Mouse (Mus musculus): Measurements from ENCODE around the gene Asb7. TPM values are rescaled to one million over a fixed set of nuclear protein-coding genes. Genes with fewer than 3 reads are reported as not detected.

The Asb7 gene
- polyA plus RNA-seq, 1 experiment from 2014 or later, result 13.7 TPM

DNA sequence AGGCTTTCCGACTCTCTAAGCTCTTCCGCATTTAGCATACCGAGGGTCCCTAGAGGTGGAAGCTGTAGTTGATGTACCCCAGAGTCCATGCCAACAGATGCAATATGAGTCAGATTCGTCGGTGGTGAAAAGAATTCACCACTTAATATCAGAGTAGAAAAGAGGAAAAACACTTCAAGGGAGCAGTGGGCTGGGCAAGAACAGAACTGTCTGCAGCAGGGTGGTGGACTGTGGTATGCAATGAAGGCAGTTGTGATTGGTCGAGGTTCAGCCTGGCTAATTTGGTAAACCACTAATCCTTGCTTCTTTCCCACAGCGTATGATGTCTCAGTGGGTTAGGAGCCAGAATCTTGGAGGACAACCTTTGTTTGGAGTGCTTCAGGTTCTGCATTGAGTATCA lies 13.3 kb upstream of the Asb7 start:
- H3K27me3 ChIP-seq, result no peaks in the 10 kb centered on the region
- H3K4me2 ChIP-seq, result no peak overlapping the region
- 0 out of 2 replicates have a peak, but pooled peaks cover 8% of the 10 kb centered on the region for H3K4me1 ChIP-seq
- WGBS, result 76% methylated on average over 7 of the region's 7 CpGs
- peaks cover 74% of the 10 kb centered on the region for H3K36me3 ChIP-seq
- no peak overlapping the region for H3K9ac ChIP-seq
- H3K9me3 ChIP-seq, result no peaks in the 10 kb centered on the region
- peak overlapping the region; percentile 18; the same call in 1 of the 2 replicates for H3K27ac ChIP-seq
- ATAC-seq (ENCODE audit: insufficient number of reproducible peaks, insufficient read depth, low FRiP score, low TSS enrichment, low read depth), result no peak
- no peak overlapping the region for H3K4me3 ChIP-seq

- no peak overlapping the region for H3K27ac ChIP-seq
- H3K9me3 ChIP-seq, result no peaks in the 10 kb centered on the region
- peaks cover 8% of the 10 kb centered on the region for H3K4me1 ChIP-seq
- WGBS, result 79% methylated on average over 7 of the region's 7 CpGs
- H3K4me2 ChIP-seq, result no peak overlapping the region
- H3K27me3 ChIP-seq, result no peaks in the 10 kb centered on the region
- H3K36me3 ChIP-seq, result peaks cover 24% of the 10 kb centered on the region
- no peak for ATAC-seq (ENCODE audit: insufficient number of reproducible peaks, insufficient read depth, low FRiP score, low TSS enrichment, low read depth)
- H3K9ac ChIP-seq, result no peak overlapping the region
- H3K4me3 ChIP-seq, result no peak overlapping the region
Observed at GRCm38 (mm10) chr7:66694467-66694866, 5.1 kb upstream of the Asb7 start.

GRCm38 (mm10) chr7:66689620-66690360 lies 394 bp upstream of the Asb7 start, which contains the start of gene Lins1:
TSS of gene Lins1 (plus strand) at chr7:66689889.
- H3K36me3 ChIP-seq, result peaks cover 3% of the 10 kb centered on the region; the same call in 1 of the 2 replicates
- peak within 1 kb of the TSS; percentile 80 for H3K4me3 ChIP-seq
- no peaks in the 10 kb centered on the region for H3K9me3 ChIP-seq
- peak within 1 kb of the TSS; percentile 80 for H3K4me2 ChIP-seq
- peak within 1 kb of the TSS; percentile 85 for H3K9ac ChIP-seq
- H3K27ac ChIP-seq, result peak within 1 kb of the TSS; percentile 91
- peaks cover 16% of the 10 kb centered on the region for H3K4me1 ChIP-seq
- no peaks in the 10 kb centered on the region for H3K27me3 ChIP-seq
- WGBS, result under 1% methylated on average over 52 of the region's 52 CpGs
- peak; percentile 99 for ATAC-seq (ENCODE audit: insufficient number of reproducible peaks, insufficient read depth, low FRiP score, low TSS enrichment, low read depth)

DNA sequence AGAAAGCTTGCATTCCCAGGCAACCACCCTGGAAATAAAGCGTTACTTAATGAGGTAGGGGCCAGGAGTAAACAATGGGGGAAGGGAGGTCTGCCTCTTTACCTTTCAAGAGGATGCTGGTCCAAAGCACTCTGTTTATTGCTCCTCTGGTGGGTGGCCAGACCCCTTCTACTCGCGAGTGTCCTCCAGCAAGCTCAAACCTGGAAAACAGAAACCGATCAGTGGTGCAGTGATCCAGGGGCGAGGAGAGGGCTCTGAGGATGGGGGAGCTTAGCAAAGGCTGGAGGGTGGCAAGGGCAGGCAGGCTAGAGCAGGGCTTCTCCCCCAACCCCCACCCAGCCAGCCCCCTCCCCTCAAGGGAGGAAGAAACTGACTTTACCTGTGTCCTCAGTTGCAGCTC lies 675 bp downstream of the Asb7 start:
- H3K36me3 ChIP-seq, result no peaks in the 10 kb centered on the region
- WGBS, result 0% methylated on average over 5 of the region's 5 CpGs
- H3K9ac ChIP-seq, result peak overlapping the region; percentile 85
- peak overlapping the region; percentile 80 for H3K4me3 ChIP-seq
- peaks cover 16% of the 10 kb centered on the region for H3K4me1 ChIP-seq
- peak overlapping the region; percentile 33; the same call in 1 of the 2 replicates for H3K27ac ChIP-seq
- no peak for ATAC-seq (ENCODE audit: insufficient number of reproducible peaks, insufficient read depth, low FRiP score, low TSS enrichment, low read depth)
- H3K9me3 ChIP-seq, result no peaks in the 10 kb centered on the region
- H3K4me2 ChIP-seq, result peak overlapping the region; percentile 80
- no peaks in the 10 kb centered on the region for H3K27me3 ChIP-seq

GRCm38 (mm10) chr7:66682119-66682863 lies 7.1 kb downstream of the Asb7 start:
- Histone ChIP-seq H3K4me1 (no peaks in the 10 kb centered on the region), H3K27me3 (no peaks in the 10 kb centered on the region), H3K9me3 (no peaks in the 10 kb centered on the region), H3K36me3 (peaks cover 50% of the 10 kb centered on the region), H3K4me2 (no peak overlapping the region), H3K27ac (no peak overlapping the region), H3K4me3 (no peak overlapping the region), H3K9ac (no peak overlapping the region)
- 91% methylated on average over 5 of the region's 5 CpGs for WGBS
- ATAC-seq (ENCODE audit: insufficient number of reproducible peaks, insufficient read depth, low FRiP score, low TSS enrichment, low read depth), result no peak

DNA sequence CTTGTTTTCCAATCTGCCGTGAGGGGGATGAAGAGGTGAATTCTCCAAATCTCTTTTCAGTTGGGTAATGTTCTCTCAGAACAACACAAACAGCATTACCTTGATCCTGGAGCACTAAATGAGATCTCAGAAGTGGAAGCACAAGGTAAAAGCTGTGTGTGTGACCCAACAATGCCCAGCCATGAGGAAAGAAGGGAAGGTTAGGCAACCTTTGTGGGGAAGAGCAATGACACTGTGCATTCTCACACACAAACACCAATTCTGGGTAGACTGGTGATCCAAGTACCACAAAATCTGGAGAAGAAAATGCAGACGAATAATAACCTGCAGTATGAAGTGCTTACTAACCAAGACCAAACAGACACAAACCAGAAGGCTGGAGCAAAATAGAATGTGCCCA lies 13.6 kb downstream of the Asb7 start:
- H3K4me3 ChIP-seq, result no peak overlapping the region
- no peaks in the 10 kb centered on the region for H3K27me3 ChIP-seq
- ATAC-seq (ENCODE audit: insufficient number of reproducible peaks, insufficient read depth, low FRiP score, low TSS enrichment, low read depth), result no peak
- 0 out of 2 replicates have a peak, but pooled peaks cover 4% of the 10 kb centered on the region for H3K9me3 ChIP-seq
- no peak overlapping the region for H3K27ac ChIP-seq
- no peak overlapping the region for H3K9ac ChIP-seq
- no peak overlapping the region for H3K4me2 ChIP-seq
- 90% methylated on average over 2 of the region's 2 CpGs for WGBS
- H3K36me3 ChIP-seq, result peaks cover 96% of the 10 kb centered on the region
- H3K4me1 ChIP-seq, result no peaks in the 10 kb centered on the region

- Histone ChIP-seq H3K27me3 (no peaks in the 10 kb centered on the region), H3K27ac (no peak overlapping the region), H3K4me1 (no peaks in the 10 kb centered on the region), H3K9ac (no peak overlapping the region), H3K4me3 (no peak overlapping the region), H3K4me2 (no peak overlapping the region), H3K9me3 (peaks cover 15% of the 10 kb centered on the region), H3K36me3 (peaks cover 38% of the 10 kb centered on the region)
- no peak for ATAC-seq (ENCODE audit: insufficient number of reproducible peaks, insufficient read depth, low FRiP score, low TSS enrichment, low read depth)
Observed at GRCm38 (mm10) chr7:66667064-66667463, 22.3 kb downstream of the Asb7 start.

- peaks cover 9% of the 10 kb centered on the region for H3K4me1 ChIP-seq
- H3K36me3 ChIP-seq, result peaks cover 29% of the 10 kb centered on the region
- H3K27ac ChIP-seq, result no peak overlapping the region
- no peak overlapping the region for H3K4me3 ChIP-seq
- no peak overlapping the region for H3K4me2 ChIP-seq
- no peaks in the 10 kb centered on the region for H3K27me3 ChIP-seq
- WGBS, result 89% methylated on average over 3 of the region's 3 CpGs
- no peak for ATAC-seq (ENCODE audit: insufficient number of reproducible peaks, insufficient read depth, low FRiP score, low TSS enrichment, low read depth)
- peaks cover 5% of the 10 kb centered on the region for H3K9me3 ChIP-seq
- no peak overlapping the region for H3K9ac ChIP-seq
Observed at GRCm38 (mm10) chr7:66663548-66663947, 25.8 kb downstream of the Asb7 start.

DNA sequence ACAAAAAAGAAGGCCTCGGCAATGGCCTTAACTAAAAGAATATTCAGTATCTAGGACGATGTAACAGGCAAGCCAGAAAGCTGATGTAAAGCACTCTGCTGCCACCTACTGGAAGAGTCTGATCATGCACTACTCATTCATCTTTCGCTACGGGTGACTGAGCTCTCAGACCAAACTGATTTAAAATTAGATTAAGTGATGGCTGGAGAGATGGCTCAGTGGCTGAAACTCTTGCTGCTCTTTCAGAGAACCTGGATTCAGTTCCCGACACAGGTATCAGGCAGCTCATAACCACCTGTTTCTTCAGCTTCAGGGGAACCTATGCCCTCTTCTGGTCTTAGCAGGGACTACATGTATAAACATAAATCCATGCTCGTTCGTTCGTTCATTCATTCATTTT lies 27.8 kb downstream of the Asb7 start:
- Histone ChIP-seq H3K9me3 (no peaks in the 10 kb centered on the region), H3K4me3 (no peak overlapping the region), H3K9ac (no peak overlapping the region), H3K36me3 (peaks cover 39% of the 10 kb centered on the region), H3K27me3 (no peaks in the 10 kb centered on the region), H3K27ac (no peak overlapping the region), H3K4me1 (peaks cover 9% of the 10 kb centered on the region), H3K4me2 (peak overlapping the region; percentile 38)
- 15% methylated on average over 8 of the region's 8 CpGs for WGBS
- no peak for ATAC-seq (ENCODE audit: insufficient number of reproducible peaks, insufficient read depth, low FRiP score, low TSS enrichment, low read depth)

- Histone ChIP-seq H3K36me3 (peaks cover 39% of the 10 kb centered on the region), H3K27me3 (no peaks in the 10 kb centered on the region), H3K27ac (no peak overlapping the region; the same call in 1 of the 2 replicates), H3K4me3 (no peak overlapping the region), H3K9ac (no peak overlapping the region), H3K9me3 (no peaks in the 10 kb centered on the region), H3K4me2 (no peak overlapping the region), H3K4me1 (peaks cover 9% of the 10 kb centered on the region)
- whole genome bisulfite sequencing, result 78% methylated on average over 8 of the region's 8 CpGs
- no peak for ATAC-seq (ENCODE audit: insufficient number of reproducible peaks, insufficient read depth, low FRiP score, low TSS enrichment, low read depth)
Observed at GRCm38 (mm10) chr7:66660972-66661371, 28.4 kb downstream of the Asb7 start.

- Histone ChIP-seq H3K9ac (no peak overlapping the region), H3K9me3 (no peaks in the 10 kb centered on the region), H3K4me3 (no peak overlapping the region), H3K4me1 (peaks cover 9% of the 10 kb centered on the region), H3K36me3 (peaks cover 44% of the 10 kb centered on the region), H3K4me2 (no peak overlapping the region), H3K27me3 (no peaks in the 10 kb centered on the region), H3K27ac (no peak overlapping the region)
- no peak for ATAC-seq (ENCODE audit: insufficient number of reproducible peaks, insufficient read depth, low FRiP score, low TSS enrichment, low read depth)
- WGBS, result 68% methylated on average over 7 of the region's 7 CpGs
Observed at GRCm38 (mm10) chr7:66660291-66660690, 29.1 kb downstream of the Asb7 start.

DNA sequence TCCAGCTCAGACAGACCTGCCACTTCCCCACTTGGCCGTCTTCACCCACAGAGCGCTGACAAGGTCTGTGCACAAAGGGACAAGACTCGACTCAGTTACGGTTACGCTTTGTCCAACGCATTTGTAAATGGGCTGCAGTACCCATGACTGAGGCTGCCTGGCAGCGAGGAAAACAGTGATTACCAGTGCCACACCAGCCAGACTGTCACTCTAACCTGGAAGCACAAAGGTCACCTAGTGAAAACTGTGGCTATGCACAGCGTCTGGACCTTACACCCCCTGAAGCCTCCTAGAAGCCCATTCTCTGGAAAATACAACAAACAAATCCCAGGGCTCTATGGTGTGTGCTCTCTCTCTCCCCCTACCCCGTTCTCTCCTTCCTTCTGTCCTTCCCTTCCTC lies 33.9 kb downstream of the Asb7 start:
- Histone ChIP-seq H3K36me3 (peaks cover 65% of the 10 kb centered on the region), H3K27me3 (no peaks in the 10 kb centered on the region), H3K9me3 (no peaks in the 10 kb centered on the region), H3K4me3 (no peak overlapping the region), H3K4me1 (peaks cover 11% of the 10 kb centered on the region), H3K9ac (no peak overlapping the region), H3K27ac (no peak overlapping the region), H3K4me2 (no peak overlapping the region)
- 86% methylated on average over 9 of the region's 9 CpGs for WGBS
- no peak for ATAC-seq (ENCODE audit: insufficient number of reproducible peaks, insufficient read depth, low FRiP score, low TSS enrichment, low read depth)
